Mouse (Mus musculus) cerebellum, postnatal 25 days (tissue): ENCODE data around the gene Gfral.

Source experiments
- DNase-seq, 2 experiments: peaks; one replicate each; pipeline ENCODE4 v3.0.0; 2021; ENCODE audit warnings: mixed read lengths in 2 of 2

The Gfral gene

GRCm38 (mm10) chr9:76122888-76123287, 90.6 kb downstream of the Gfral start:
- DNase-seq: peak; percentile 65 to 80
